Mouse (Mus musculus): ENCODE results near the gene Nek9. TPM values are rescaled to one million over a fixed set of nuclear protein-coding genes. Genes with fewer than 3 reads are reported as not detected.

Nek9 gene
- 52.7 TPM for total RNA-seq (2023)

GRCm38 (mm10) chr12:85339243-85339729, at the start of gene Nek9:
Gene Nek9, minus strand, starts transcription at chr12:85339362.

GRCm38 (mm10) chr12:85374561-85375272, 35.6 kb upstream of the Nek9 start, which contains the start of gene Tmed10:
Gene Tmed10, minus strand, starts transcription at chr12:85374847.

GRCm38 (mm10) chr12:85288486-85289156, 50.5 kb downstream of the Nek9 start, which contains the start of gene Zc2hc1c:
Gene Zc2hc1c, plus strand, starts transcription at chr12:85288591.

GRCm38 (mm10) chr12:85287809-85288485, 51.2 kb downstream of the Nek9 start, which contains the start of gene Acyp1:
Gene Acyp1, minus strand, starts transcription at chr12:85288438.

GRCm38 (mm10) chr12:85270319-85270718, 68.8 kb downstream of the Nek9 start, which contains the start of gene Mlh3:
Gene Mlh3, minus strand, starts transcription at chr12:85270599.

Other genes with a start within 250 kb of the Nek9 start
- 3.1 TPM for gene Prox2, start 228.6 kb downstream of the Nek9 start, total RNA-seq (2023)
- 183 TPM for gene Dlst, start 228.5 kb downstream of the Nek9 start, total RNA-seq (2023)
- gene Rps6kl1, start 188.1 kb downstream of the Nek9 start, total RNA-seq (2023) = 5.9 TPM
- gene Pgf, start 161.6 kb downstream of the Nek9 start, total RNA-seq (2023) = not detected
- 110 TPM for gene Eif2b2, start 119.9 kb downstream of the Nek9 start, total RNA-seq (2023)
- 19.5 TPM for gene Mlh3, start 68.8 kb downstream of the Nek9 start, total RNA-seq (2023)
- 25.9 TPM for gene Acyp1, start 50.9 kb downstream of the Nek9 start, total RNA-seq (2023)
- gene Zc2hc1c, start 50.8 kb downstream of the Nek9 start, total RNA-seq (2023) = not detected
- gene Tmed10, start 35.5 kb upstream of the Nek9 start, total RNA-seq (2023) = 155 TPM
- 1,385 TPM for gene Fos, start 134.5 kb upstream of the Nek9 start, total RNA-seq (2023)

Data from CD4-positive naive resting alpha-beta T cell, adult 57 days (primary cell).